Mouse (Mus musculus) right cerebral cortex, adult 2 months (tissue): ENCODE results near the gene Ern1.
"Not testable (repeated sequence)": the region's sequence is repeated elsewhere in the genome, so short reads cannot be mapped to it uniquely, and the experiment has no call there.

Experiments
- DNase-seq, 2 experiments: peaks; one replicate each; pipeline ENCODE4 v3.0.0; 2021 to 2022; ENCODE audit warnings: low spot score in 2 of 2

Ern1 gene

GRCm38 (mm10) chr11:106502631-106503424 lies 15.2 kb upstream of the Ern1 start:
- DNase-seq, result no peak

DNA sequence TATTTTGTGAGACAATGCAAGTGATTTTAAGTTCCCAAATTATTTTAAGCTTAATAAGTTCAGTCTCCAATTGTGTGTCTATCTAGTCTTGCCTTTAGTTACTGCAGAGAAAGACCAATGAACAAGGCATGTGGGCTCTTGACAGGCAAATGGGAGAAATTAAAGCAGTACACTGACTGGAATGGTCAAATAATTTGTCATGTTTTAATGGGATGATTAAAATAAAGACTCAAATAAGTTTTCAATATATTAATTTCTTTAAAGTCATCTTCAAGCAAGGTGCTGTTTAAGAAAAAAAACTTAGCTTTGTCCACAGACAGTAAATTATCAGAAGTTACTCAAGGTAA lies 14.5 kb upstream of the Ern1 start:
- no peak for DNase-seq

DNA sequence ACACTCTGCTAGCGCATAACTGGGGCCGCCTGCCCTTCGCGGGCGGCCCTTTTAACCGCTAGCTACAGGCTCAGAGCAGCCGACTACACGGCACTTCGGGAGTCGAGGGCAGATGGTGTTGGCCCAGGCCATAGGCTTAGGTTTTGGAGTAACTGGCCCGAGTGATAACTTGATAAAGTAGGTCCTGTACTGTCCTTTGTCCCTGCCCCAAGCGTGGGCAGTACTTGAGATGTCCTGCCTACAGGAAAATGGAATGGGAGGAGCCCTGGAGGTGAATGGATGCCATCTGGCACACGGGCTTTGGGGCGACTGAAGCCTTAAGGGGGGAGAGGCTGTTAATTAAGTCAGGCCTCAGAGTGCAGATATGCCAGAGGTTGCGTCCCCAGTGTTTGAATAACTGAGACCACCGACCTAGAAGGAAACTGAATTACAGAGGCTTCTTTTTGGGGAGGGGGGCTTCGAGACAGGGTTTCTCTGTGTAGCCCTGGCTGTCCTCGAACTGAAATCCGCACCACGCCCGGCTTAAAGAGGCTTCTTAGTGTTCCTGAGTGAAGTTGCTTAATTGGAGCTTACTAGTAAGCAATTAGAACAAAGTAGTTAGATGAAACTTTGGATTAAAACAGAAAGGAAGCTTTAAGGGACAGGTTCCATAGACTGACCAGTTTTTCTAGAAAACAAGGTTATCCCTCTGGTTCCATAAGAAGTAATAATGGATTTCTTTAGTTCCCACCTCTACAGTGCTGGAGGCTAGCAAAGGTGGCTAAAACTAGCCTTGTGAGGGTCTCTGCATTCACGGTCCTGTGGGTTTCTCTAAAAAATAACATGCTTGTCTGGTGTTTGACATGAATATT lies 13.9 kb upstream of the Ern1 start:
- peak; percentile 37 to 61 for DNase-seq

- DNase-seq, result peak; percentile 98
These were observed 13.0 kb upstream of the Ern1 start for GRCm38 (mm10) chr11:106500393-106501307.

GRCm38 (mm10) chr11:106498739-106499379 lies 11.2 kb upstream of the Ern1 start:
- no peak for DNase-seq

GRCm38 (mm10) chr11:106497926-106498325 lies 10.3 kb upstream of the Ern1 start:
- no peak for DNase-seq

GRCm38 (mm10) chr11:106497009-106497408 lies 9.4 kb upstream of the Ern1 start:
- not testable (repeated sequence) for DNase-seq

DNA sequence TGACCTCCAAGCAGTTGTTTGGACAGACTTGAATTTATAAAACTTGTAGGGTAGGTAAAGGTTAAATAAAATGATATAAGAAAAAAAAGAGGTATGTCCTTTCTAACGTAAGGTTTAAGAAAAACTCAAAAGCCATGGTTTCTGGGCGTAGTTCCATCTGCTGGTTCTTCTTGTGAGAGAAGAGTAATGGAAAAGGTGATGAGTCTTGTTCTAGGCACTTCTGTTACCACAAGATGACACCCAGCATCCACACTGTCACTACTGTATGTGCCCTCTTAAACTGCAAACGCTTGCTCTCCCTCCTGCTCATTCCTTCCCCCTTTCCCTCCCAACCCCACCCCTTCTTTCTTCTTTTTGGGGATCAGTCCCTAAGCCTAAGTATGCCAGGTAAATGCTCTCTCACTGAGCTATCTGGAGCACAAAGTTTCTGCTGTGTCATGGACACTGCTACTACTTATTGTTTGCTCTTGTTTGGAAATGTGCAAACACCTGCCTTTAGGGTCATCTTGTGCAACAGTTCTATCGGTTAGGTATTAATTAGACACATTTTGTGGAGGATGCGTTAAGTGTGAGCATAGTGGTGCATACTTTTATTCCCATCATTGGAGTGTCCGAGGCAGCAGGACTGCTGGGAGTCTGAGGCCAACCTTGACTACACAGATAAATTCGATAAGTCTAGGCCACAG lies 5.5 kb upstream of the Ern1 start:
- DNase-seq, result no peak

DNA sequence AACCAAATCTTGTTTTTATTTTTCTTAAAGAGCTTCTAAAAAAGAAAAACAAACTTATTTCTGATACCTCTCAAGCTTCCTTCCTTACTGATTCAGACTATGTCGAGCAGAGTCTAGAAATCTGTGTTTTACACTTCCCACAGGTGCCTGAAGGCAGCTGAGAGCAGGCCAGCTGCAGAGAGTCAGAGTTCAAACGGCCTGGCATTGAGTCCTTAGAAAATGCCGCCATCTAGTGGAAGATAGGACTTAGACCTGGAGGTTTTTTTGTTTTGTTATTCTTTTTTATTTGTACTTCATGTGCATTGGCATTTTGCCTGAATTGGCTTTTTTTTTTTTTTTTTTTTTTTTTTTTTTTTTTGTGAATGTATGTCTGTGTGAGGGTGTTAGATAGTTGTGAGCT lies 3.7 kb upstream of the Ern1 start:
- peak; percentile 30 to 47 for DNase-seq

DNA sequence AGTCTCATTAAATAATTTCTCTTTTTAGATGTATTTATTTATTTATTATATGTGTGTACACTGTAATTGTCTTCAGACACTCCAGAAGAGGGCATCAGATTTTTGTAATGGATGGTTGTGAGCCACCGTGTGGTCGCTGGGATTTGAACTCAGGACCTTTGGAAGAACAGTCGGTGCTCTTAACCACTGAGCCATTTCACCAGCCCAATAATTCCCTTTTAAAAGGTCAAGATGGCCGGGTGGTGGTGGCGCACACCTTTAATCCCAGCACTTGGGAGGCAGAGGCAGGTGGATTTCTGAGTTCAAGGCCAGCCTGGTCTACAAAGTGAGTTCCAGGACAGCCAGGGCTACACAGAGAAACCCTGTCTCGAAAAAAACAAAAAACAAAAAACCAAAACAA lies 2.9 kb upstream of the Ern1 start:
- not testable (repeated sequence) for DNase-seq

- no peak for DNase-seq
These were observed 2.4 kb upstream of the Ern1 start for GRCm38 (mm10) chr11:106490057-106490456.

GRCm38 (mm10) chr11:106489036-106489693 lies 1.5 kb upstream of the Ern1 start:
- no peak for DNase-seq

DNA sequence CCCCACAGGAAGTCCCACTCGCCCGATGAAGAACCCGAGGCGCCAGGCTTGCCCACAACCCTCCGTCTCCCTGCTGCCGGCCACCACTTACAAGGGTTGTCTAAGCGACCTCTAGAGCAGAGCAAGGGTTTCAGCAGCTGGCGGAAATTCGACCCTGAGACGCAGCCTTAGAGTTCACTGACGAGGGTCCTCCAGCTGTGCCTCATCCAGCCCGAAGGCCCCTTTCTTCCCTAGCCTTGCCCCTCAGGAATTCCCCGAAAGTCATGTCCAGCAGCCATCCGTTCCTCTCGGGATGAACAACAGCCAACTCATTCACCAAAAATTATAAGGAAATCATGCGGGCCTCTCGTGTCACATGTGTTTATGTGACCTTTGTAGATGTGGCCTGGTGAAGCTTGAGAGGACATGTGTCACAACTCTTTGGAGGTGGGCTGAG lies 492 bp upstream of the Ern1 start:
- no peak for DNase-seq

GRCm38 (mm10) chr11:106486866-106487732 lies 553 bp downstream of the Ern1 start:
- DNase-seq, result peak in 1 of 2 experiments; percentile 28

- no peak for DNase-seq
These were observed 1.4 kb downstream of the Ern1 start for GRCm38 (mm10) chr11:106486042-106486865.

DNA sequence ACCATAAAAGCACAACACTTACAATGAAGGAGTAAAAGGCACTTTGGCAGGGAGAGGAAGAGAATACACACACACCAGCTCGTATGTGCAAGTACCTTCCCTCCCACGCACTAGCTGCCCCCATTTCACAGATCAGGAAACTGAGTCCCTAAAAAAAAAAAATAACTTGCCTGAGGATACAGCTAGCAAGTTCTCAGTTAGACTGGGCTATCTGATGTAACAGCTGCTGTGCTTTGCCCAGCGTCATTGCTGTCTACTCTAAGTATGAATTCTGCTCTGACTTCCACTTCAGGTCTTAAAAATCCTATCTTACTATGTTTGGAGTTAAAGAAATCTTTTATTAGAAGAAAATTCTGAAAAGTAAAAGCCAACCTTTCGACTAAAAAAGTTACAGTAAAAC lies 2.0 kb downstream of the Ern1 start:
- no peak for DNase-seq

GRCm38 (mm10) chr11:106484875-106485274 lies 2.8 kb downstream of the Ern1 start:
- DNase-seq, result no peak

GRCm38 (mm10) chr11:106482867-106483266 lies 4.8 kb downstream of the Ern1 start:
- no peak for DNase-seq
